Mouse (Mus musculus): Measurements from ENCODE around the gene Vmn1r125. TPM values are rescaled to one million over a fixed set of nuclear protein-coding genes. Genes with fewer than 3 reads are reported as not detected.

The Vmn1r125 gene
- polyA plus RNA-seq (2017; shearing (Covaris generic)): not detected

DNA sequence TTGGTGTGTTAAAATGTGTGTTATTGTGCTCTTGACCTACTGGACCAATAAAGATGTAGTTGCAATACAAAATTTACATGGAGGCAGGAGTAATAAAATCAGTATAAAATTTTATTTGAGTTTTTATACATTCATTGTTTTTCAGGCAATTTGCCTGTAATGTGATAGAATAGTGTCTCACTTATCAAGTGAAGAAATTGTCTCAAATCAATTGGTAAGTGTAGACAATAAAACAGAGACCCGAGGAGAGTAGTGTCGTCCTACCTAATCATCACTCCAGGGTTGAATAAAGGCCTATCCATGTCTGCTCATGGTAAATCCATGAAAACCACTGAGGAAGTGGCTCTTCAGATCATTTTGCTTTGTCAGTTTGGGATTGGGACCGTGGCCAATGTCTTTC, at the start of gene Vmn1r125:
TSS of gene Vmn1r125 (plus strand) at position 301 of the 400 bp plus-strand sequence.

DNA sequence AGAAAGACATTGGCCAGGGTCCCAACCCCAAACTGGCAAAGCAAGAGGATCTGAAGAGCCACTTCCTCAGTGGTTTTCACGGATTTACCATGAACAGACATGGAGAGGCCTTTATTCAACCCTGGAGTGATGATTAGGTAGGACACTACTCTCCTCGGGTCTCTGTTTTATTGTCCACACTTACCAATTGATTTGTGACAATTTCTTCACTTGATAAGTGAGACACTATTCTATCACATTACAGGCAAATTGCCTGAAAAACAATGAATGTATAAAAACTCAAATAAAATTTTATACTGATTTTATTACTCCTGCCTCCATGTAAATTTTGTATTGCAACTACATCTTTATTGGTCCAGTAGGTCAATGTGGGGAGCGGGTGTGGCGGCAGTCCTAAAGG, 11.5 kb upstream of the Vmn1r125 start, which contains the start of gene Vmn1r124:
TSS of gene Vmn1r124 (minus strand) at position 101 of the 400 bp plus-strand sequence.

DNA sequence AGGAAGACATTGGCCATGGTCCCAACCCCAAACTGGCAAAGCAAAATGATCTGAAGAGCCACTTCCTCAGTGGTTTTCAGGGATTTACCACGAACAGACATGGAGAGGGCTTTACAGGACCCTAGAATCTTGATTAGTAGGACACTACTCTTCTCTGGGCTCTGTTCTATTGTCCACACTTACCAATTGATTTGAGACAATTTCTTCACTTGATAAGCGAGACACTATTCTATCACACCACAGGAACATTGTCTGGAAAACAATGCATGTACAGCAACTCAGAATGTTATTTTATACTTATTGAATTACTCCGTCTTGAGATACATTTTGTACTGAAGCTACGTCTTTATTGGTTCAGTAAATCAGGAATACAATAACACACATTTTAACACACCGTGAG, 29.4 kb downstream of the Vmn1r125 start, which contains the start of gene Vmn1r126:
TSS of gene Vmn1r126 (minus strand) at position 101 of the 400 bp plus-strand sequence.

DNA sequence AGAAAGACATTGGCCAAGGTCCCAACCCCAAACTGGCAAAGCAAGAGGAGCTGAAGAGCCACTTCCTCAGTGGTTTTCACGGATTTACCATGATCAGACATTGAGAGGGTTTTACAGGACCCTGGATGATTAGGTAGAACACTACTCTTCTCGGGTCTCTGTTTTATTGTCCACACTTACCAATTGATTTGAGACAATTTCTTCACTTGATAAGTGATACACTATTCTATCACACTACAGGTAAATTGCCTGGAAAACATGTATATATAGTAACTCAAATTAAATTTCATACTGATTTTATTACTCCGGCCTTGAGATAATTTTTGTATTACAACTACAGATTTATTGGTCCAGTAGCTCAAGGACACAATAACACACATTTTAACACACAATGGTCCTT, 47.8 kb downstream of the Vmn1r125 start, which contains the start of gene Vmn1r127:
TSS of gene Vmn1r127 (minus strand) at position 101 of the 400 bp plus-strand sequence.

Other genes with a start within 250 kb of the Vmn1r125 start
- gene Vmn1r120, start 218.4 kb upstream of the Vmn1r125 start, polyA plus RNA-seq (2017; shearing (Covaris generic)): not detected
- gene Vmn1r121, start 173.7 kb upstream of the Vmn1r125 start, polyA plus RNA-seq (2017; shearing (Covaris generic)): not detected
- gene Vmn1r122, start 138.1 kb upstream of the Vmn1r125 start, polyA plus RNA-seq (2017; shearing (Covaris generic)): not detected
- gene Vmn1r123, start 110.0 kb upstream of the Vmn1r125 start, polyA plus RNA-seq (2017; shearing (Covaris generic)): not detected
- not detected for gene Gm5157, start 81.8 kb upstream of the Vmn1r125 start, polyA plus RNA-seq (2017; shearing (Covaris generic))
- gene Vmn1r124, start 11.6 kb upstream of the Vmn1r125 start, polyA plus RNA-seq (2017; shearing (Covaris generic)): not detected
- gene Vmn1r126, start 29.3 kb downstream of the Vmn1r125 start, polyA plus RNA-seq (2017; shearing (Covaris generic)): not detected
- not detected for gene Vmn1r127, start 47.7 kb downstream of the Vmn1r125 start, polyA plus RNA-seq (2017; shearing (Covaris generic))
- gene Vmn1r128, start 77.2 kb downstream of the Vmn1r125 start, polyA plus RNA-seq (2017; shearing (Covaris generic)): not detected
- gene Vmn1r129, start 89.1 kb downstream of the Vmn1r125 start, polyA plus RNA-seq (2017; shearing (Covaris generic)): not detected
- 1.3 TPM for gene Gm6882, start 160.6 kb downstream of the Vmn1r125 start, polyA plus RNA-seq (2017; shearing (Covaris generic))
- not detected for gene Vmn1r130, start 239.6 kb downstream of the Vmn1r125 start, polyA plus RNA-seq (2017; shearing (Covaris generic))